Mouse (Mus musculus): ENCODE measurements around the gene Bhlhe23.

The Bhlhe23 gene

DNA sequence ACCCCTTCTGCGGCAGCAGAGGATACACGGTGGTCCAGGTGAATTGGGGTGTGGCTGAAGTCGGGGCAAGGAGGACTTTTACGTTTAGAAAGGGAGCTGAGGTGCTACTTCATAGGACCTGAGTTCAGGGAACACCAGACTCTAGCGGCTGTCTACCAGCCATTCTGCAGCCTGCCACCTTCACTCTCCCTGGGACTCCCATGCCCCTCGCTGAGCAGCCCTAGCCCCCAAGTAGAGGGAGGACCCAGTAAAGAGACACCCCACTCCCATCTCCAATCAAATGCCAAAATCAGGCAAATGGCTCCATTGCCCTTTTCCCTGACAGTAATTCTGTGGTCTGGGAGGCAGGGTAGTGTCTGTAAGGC, 51.3 kb downstream of the Bhlhe23 start:
- no peak for DNase-seq (ENCODE audit: low spot score)

DNA sequence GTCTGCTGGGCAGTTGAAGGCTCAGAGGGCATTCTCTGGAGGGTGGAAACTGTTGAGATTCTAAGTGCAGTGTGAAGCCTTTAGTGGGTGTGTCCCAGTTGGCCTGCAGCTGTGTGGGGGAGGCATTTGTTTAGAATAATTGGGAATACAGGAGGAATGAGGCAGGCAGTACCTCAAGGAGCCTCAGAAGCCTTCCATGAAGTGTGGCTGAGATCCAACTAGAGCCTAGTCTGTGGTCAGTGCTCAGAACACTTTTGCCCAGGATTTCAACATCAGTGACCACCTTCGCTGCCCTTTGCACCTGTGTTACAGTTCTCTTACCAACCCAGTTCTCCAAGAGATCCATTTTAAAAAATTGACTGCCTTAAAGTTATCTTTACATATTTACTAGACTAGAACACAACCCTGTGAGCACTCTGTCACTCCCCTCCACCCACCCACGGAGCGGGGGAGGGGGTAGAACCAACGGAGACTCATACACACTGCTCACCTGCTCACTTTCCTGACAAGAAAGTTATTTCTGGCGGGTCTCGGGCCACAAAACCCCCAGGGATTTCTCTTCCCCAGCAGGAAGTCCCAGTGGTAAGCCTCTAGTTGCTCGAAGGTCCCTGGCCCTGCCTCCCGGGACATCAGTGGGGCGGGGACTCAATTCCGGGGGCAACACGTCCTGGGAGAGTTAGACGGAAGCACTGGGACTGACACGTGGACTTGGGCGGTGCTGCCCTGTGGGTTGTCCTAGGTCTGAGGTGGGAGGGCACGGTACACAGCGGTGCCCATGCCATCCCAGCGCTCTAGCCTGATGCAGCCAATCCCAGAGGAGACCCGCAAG, 51.9 kb downstream of the Bhlhe23 start, which contains the start of gene Slc17a9:
Slc17a9 (plus strand) TSS at position 679 of the 829 bp plus-strand sequence.
- no peak for DNase-seq (ENCODE audit: low spot score)
